Mouse (Mus musculus) thymus, postnatal 0 days (tissue): Measurements from ENCODE around the gene L3mbtl3. TPM values are rescaled to one million over a fixed set of nuclear protein-coding genes. Genes with fewer than 3 reads are reported as not detected.

Source experiments
- DNase-seq: peaks from one replicate; pipeline ENCODE4 v3.0.0-alpha.2; 2015; ENCODE audit warnings: low spot score
- microRNA-seq: library from miRNA; unstranded; fragments of <30 nt; microRNA quantifications from one replicate; pipeline ENCODE4, GENCODE M21; 2016; ENCODE audit warnings: borderline number of aligned reads
- polyA plus RNA-seq: library from polyadenylated mRNA; unstranded; fragments of >200 nt; fragmentation: Nextera tagmentation; extraction: Ambion mirVana; gene quantifications from 2 replicates; pipeline ENCODE4 v1.2.1, GENCODE M21; 2015

L3mbtl3 gene
- polyA plus RNA-seq, 1 experiment from 2014 or later = 9.6 TPM

GRCm38 (mm10) chr10:26244466-26244865, 131.3 kb downstream of the L3mbtl3 start:
- no peak for DNase-seq

DNA sequence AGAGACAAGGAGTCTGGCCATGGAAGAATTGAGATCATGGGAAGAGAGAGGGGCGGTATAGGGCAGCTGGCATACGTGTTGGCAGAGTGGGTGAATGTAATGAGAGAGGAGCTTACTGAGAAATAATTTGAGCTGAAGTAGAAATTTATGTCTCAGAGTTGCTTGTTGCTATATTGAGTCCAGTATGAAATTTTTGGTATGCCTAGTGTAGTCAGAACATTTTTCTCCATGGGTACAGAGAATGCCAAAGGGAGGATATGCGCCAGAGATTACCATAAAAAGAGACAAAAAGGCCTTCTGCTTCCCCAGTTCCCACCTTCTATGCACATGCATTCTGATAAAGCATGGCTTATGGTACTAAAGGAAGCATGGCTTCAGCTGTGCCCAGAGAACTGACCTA, 132.6 kb downstream of the L3mbtl3 start:
- no peak for DNase-seq

GRCm38 (mm10) chr10:26239090-26239489, 136.7 kb downstream of the L3mbtl3 start:
- no peak for DNase-seq

DNA sequence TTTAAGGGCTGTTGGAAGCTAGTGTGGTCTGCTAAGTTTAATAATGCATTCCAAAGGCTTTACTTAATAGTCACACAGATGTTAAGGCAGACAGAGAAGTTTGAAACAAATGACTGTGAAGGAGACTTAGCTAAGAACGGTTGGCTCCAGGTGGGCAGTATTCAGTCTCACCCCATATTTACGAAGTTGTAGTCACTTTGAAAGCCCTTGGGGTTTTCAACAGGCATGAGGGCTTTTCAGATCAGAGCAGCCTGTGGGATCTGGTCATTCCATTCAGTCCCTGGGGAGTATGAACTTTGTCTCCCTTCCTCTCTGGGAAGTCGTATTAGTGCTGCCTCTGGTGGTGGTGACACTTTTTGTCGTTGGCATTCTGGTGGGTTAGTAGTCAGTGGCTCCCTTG, 137.2 kb downstream of the L3mbtl3 start:
- DNase-seq = no peak

DNA sequence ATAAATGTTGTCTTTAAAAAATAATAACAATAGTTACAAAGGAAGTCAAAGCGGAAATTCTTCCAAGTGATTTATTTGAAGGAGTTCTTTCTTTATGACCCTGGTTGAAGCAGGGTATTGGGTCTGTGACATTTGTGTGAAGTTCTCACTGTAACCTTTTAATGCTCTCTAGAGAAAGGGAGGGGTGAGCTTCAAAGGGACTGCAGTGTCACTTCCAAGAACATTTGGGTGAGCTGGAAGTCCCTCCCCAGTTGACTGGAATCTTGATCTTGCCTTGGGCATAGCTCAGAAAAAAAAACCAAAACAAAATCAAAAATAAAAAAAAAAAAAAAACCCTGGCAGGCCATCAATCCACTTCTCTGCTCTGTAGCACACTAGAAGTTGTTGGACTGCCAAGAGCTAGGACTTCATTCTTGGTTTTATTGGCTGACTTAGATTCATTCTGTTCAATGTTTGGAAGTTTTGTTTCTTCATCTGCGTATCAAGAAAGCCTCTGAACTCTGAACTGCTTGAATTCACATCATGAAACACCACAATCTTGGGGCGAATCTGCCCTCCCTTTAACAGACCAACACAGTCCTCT, 143.6 kb downstream of the L3mbtl3 start:
- DNase-seq = no peak

DNA sequence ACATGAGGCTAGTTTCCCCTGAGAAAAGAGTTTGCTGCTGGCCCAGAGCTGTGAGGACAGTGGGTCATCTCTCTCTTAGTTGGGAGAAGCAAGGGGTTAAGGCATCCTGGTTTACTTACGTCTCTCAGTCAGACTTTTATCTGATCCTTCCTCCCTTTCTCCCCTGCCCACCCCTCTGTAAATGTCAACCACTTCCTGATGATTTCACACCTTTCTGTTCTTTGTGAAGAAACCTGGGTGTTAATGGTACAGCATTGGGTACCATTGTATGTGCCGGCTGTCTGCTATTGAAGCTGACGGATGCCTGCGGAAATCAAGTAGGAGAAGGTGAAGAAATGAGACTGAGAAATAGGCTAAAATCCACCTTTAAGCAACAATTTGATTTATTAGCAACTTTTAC, 146.3 kb downstream of the L3mbtl3 start, which contains the start of gene Samd3:
Gene Samd3, plus strand, starts transcription at position 220 of the 400 bp plus-strand sequence.
- DNase-seq = no peak

- DNase-seq = no peak
Measured at GRCm38 (mm10) chr10:26228187-26228586, 147.6 kb downstream of the L3mbtl3 start.

DNA sequence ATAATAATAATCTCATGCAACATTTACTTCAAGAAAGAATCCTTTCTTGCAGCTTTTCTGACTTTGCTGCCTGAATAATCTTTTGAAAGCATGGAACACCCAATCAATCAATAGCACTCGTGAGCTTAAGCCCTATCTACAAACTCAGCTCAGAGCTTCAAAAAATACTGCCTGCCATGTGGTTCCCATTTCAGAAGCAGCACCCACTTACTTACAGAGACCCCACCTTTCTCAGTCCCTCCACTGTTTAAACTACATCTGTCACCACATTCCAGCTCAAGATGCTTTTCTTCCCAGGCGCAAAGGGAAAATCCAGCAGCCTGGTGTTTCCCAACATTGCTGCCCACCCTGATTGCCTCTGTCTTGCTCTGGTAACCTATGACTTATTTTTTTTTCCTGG, 149.0 kb downstream of the L3mbtl3 start:
- DNase-seq = no peak

DNA sequence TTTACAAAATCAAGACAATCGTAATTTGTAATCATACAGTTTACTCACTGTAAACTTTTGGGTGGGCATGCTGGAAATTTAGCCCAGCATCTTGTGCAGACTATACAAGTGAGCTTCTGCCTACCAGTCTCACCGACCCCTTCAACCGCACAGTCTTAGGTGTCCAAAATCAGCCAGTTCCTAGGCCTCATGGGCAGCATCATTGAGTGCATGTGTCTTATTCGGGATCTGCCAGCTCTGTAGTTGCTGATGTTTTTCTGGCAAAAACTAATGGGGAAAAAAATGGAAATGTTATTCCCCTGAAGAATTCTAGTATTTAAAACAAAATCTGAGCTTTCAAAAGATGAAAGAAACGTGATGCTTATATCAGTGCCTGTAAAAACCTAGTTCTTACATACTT, 149.5 kb downstream of the L3mbtl3 start:
- DNase-seq = no peak

Small RNA genes lying within 50 kb of the gene (microRNA-seq; reads per million reads assigned to microRNA genes)
- gene Gm27754 = not detected

Other genes with a start within 250 kb of the L3mbtl3 start
- gene Samd3, start 146.3 kb downstream of the L3mbtl3 start, polyA plus RNA-seq = 0.68 and 0.80 TPM in 2 replicates